Mouse (Mus musculus) ES-E14 (cell line): ENCODE measurements around the gene Ubxn7. TPM values are rescaled to one million over a fixed set of nuclear protein-coding genes. Genes with fewer than 3 reads are reported as not detected.

ENCODE experiments used
- DNase-seq: peaks from one replicate; pipeline ENCODE4 v3.0.0-alpha.2; 2013; ENCODE audit warnings: low read depth, low spot score
- H3K27ac ChIP-seq: 2 replicates; pipeline ENCODE4 v1.5.1; 2012; ENCODE audit warnings: low read depth, mild to moderate bottlenecking, low read length, moderate library complexity, mixed read lengths; ENCODE audit not compliant: poor library complexity, insufficient read depth, severe bottlenecking
- H3K36me3 ChIP-seq: 2 replicates; pipeline ENCODE4 v1.6.1; 2012; ENCODE audit warnings: mild to moderate bottlenecking, low read length, moderate library complexity, mixed read lengths; ENCODE audit not compliant: control insufficient read depth, poor library complexity, insufficient read depth, severe bottlenecking
- H3K4me1 ChIP-seq, 2 experiments: fragments of 150-350 bp in 1 of 2; sonication (generic) in 1 of 2; 2 replicates each; pipeline ENCODE4 v1.6.1; 2012; ENCODE audit warnings: low read length in 2 of 2, mild to moderate bottlenecking in 1 of 2, mixed read lengths in 1 of 2; ENCODE audit not compliant: control insufficient read depth in 2 of 2, insufficient read depth in 2 of 2, poor library complexity in 1 of 2
- H3K4me3 ChIP-seq, 2 experiments: fragments of 150-350 bp in 1 of 2; sonication (generic) in 1 of 2; 2 replicates each; pipeline ENCODE4 v1.5.1; 2012; ENCODE audit warnings: low read length in 2 of 2, low read depth in 1 of 2, mild to moderate bottlenecking in 1 of 2, mixed read lengths in 1 of 2; ENCODE audit not compliant: insufficient read depth in 1 of 2, poor library complexity in 1 of 2, severe bottlenecking in 1 of 2
- H3K9ac ChIP-seq: 2 replicates; pipeline ENCODE4 v1.6.1; 2012; ENCODE audit warnings: low read depth, mild to moderate bottlenecking, low read length, mixed read lengths; ENCODE audit not compliant: poor library complexity, insufficient read depth, severe bottlenecking
- H3K9me3 ChIP-seq: fragments of 150-350 bp; sonication (generic); 2 replicates; pipeline ENCODE4 v1.6.1; 2012; ENCODE audit warnings: low read depth, mild to moderate bottlenecking, low read length; ENCODE audit not compliant: control insufficient read depth, insufficient read depth
- CHD2 ChIP-seq: IDR thresholded peaks from 2 replicates; pipeline ENCODE4 v1.6.1; 2014; ENCODE audit warnings: mild to moderate bottlenecking, low read depth, low read length, inconsistent platforms
- HCFC1 ChIP-seq: IDR thresholded peaks from 2 replicates; pipeline ENCODE4 v1.6.1; 2012; ENCODE audit warnings: low read length, inconsistent platforms, borderline replicate concordance; ENCODE audit not compliant: insufficient read depth
- MAFK ChIP-seq: IDR thresholded peaks from 2 replicates; pipeline ENCODE4 v1.6.1; 2014; ENCODE audit warnings: mild to moderate bottlenecking, low read depth, low read length, inconsistent platforms; ENCODE audit not compliant: insufficient read depth
- ZC3H11A ChIP-seq: IDR thresholded peaks from 2 replicates; pipeline ENCODE4 v1.6.1; 2012; ENCODE audit warnings: low read depth, mild to moderate bottlenecking, inconsistent platforms, low read length, borderline replicate concordance
- ZNF384 ChIP-seq: IDR thresholded peaks from 2 replicates; pipeline ENCODE4 v1.6.1; 2012; ENCODE audit warnings: low read depth, low read length, inconsistent platforms
- in situ Hi-C, 2 experiments: fragments of 600-800 bp; cut with MboI; formaldehyde crosslinking; loops; one replicate each; pipeline ENCODE4 v1.15.1; 2025; ENCODE audit warnings: low sequenced_read_pairs in 2 of 2, inconsistent platforms in 1 of 2; ENCODE audit not compliant: unreplicated experiment in 2 of 2
- total RNA-seq: library from RNA; depleted of rRNA; stranded (reverse); fragments of 300-350 nt; gene quantifications from 2 replicates; pipeline ENCODE4 v1.2.3, GENCODE M21; 2012

The Ubxn7 gene
- total RNA-seq, 1 experiment: 47.6 TPM

- in situ Hi-C loops: no loop called here
- Histone ChIP-seq H3K4me1 (no peaks in the 10 kb centered on the region), H3K9me3 (no peaks in the 10 kb centered on the region), H3K27ac (no peak overlapping the region), H3K36me3 (no peaks in the 10 kb centered on the region; the same call in 1 of the 2 replicates), H3K4me3 (no peak overlapping the region), H3K9ac (no peak overlapping the region)
- DNase-seq: peak; percentile 1
- TF ChIP-seq MAFK: peak; percentile 75
- no peak for TF ChIP-seq ZC3H11A
Observed at GRCm38 (mm10) chr16:32363530-32363929, 31.5 kb downstream of the Ubxn7 start.

- Histone ChIP-seq H3K27ac (no peak overlapping the region), H3K4me1 (no peaks in the 10 kb centered on the region), H3K4me3 (no peak overlapping the region), H3K9ac (no peak overlapping the region), H3K36me3 (peaks cover 9% of the 10 kb centered on the region), H3K9me3 (no peaks in the 10 kb centered on the region)
- TF ChIP-seq ZC3H11A: no peak
- TF ChIP-seq CHD2: no peak
- no peak for TF ChIP-seq MAFK
- no peak for TF ChIP-seq ZNF384
- TF ChIP-seq HCFC1: no peak
- DNase-seq: no peak
- in situ Hi-C loops: no loop called here
Observed at GRCm38 (mm10) chr16:32371351-32371750, 39.3 kb downstream of the Ubxn7 start.

DNA sequence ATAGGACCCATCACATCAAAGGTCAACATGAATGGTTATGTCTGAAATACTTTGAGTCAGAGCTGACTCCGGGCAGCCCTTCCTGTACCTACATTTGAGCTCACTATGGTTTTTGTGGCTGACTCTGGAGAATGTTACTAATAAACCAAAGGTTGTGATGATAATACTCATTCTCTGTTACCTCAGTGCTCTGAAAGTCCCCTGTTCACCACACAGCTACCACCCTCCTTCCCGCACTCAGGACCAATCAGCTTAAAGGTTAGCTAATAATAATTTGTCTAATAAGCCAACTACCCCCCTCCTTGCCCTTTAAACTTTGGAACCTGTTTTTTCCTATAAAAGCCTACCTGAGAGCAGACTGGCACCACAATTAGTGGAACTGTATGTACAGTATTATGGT, 47.5 kb downstream of the Ubxn7 start:
- TF ChIP-seq ZC3H11A (no peak), HCFC1 (no peak), CHD2 (no peak), ZNF384 (no peak), MAFK (no peak)
- no peak overlapping the region for H3K9ac ChIP-seq
- no peak overlapping the region for H3K4me3 ChIP-seq
- in situ Hi-C loops: no loop called here
- no peaks in the 10 kb centered on the region for H3K9me3 ChIP-seq
- H3K36me3 ChIP-seq: peaks cover 14% of the 10 kb centered on the region
- H3K4me1 ChIP-seq: no peaks in the 10 kb centered on the region
- no peak overlapping the region for H3K27ac ChIP-seq
- DNase-seq: no peak

GRCm38 (mm10) chr16:32382901-32383300, 50.8 kb downstream of the Ubxn7 start:
- TF ChIP-seq ZC3H11A: no peak
- TF ChIP-seq CHD2: no peak
- TF ChIP-seq MAFK: no peak
- no peak for TF ChIP-seq ZNF384
- no peak for TF ChIP-seq HCFC1
- no peaks in the 10 kb centered on the region for H3K9me3 ChIP-seq
- H3K27ac ChIP-seq: no peak overlapping the region
- no peak for DNase-seq
- peaks cover 16% of the 10 kb centered on the region for H3K36me3 ChIP-seq
- no peaks in the 10 kb centered on the region for H3K4me1 ChIP-seq
- no peak overlapping the region for H3K9ac ChIP-seq
- no peak overlapping the region for H3K4me3 ChIP-seq
- in situ Hi-C loops: no loop called here

GRCm38 (mm10) chr16:32384885-32385284, 52.8 kb downstream of the Ubxn7 start:
- Histone ChIP-seq H3K4me3 (no peak overlapping the region), H3K9me3 (no peaks in the 10 kb centered on the region), H3K4me1 (no peaks in the 10 kb centered on the region), H3K27ac (no peak overlapping the region), H3K9ac (no peak overlapping the region), H3K36me3 (peaks cover 6% of the 10 kb centered on the region)
- in situ Hi-C loops: no loop called here
- TF ChIP-seq HCFC1: no peak
- TF ChIP-seq ZNF384: no peak
- no peak for TF ChIP-seq ZC3H11A
- no peak for TF ChIP-seq MAFK
- TF ChIP-seq CHD2: no peak
- no peak for DNase-seq
